Mouse (Mus musculus) midbrain, embryonic 12.5 days (tissue): ENCODE data around the gene Cyb5r4. TPM values are rescaled to one million over a fixed set of nuclear protein-coding genes. Genes with fewer than 3 reads are reported as not detected.
"Not testable (repeated sequence)": the region's sequence is repeated elsewhere in the genome, so short reads cannot be mapped to it uniquely, and the experiment has no call there.

Source experiments
- ATAC-seq: fragments of 200-750 bp; cut with Nextera tagmentation; 2 replicates; pipeline ENCODE4 v1.8.0; 2017; ENCODE audit warnings: low read depth, moderate TSS enrichment, moderate library complexity; ENCODE audit not compliant: low FRiP score
- H3K27ac ChIP-seq: fragments of 300-500 bp; sonication (generic); replicated peaks from 2 replicates; pipeline ENCODE4 v1.5.1; 2016; ENCODE audit warnings: mild to moderate bottlenecking
- H3K27me3 ChIP-seq: fragments of 300-500 bp; sonication (generic); 2 replicates; pipeline ENCODE4 v1.6.1; 2016; ENCODE audit warnings: mild to moderate bottlenecking
- H3K36me3 ChIP-seq: fragments of 300-500 bp; sonication (generic); 2 replicates; pipeline ENCODE4 v1.6.1; 2016
- H3K4me1 ChIP-seq: fragments of 300-500 bp; sonication (generic); 2 replicates; pipeline ENCODE4 v1.6.1; 2016
- H3K4me2 ChIP-seq: fragments of 300-500 bp; sonication (generic); replicated peaks from 2 replicates; pipeline ENCODE4 v1.6.1; 2016; ENCODE audit warnings: mild to moderate bottlenecking, moderate library complexity
- H3K4me3 ChIP-seq: fragments of 300-500 bp; sonication (generic); 2 replicates; pipeline ENCODE4 v1.5.1; 2016; ENCODE audit warnings: mild to moderate bottlenecking
- H3K9ac ChIP-seq: fragments of 300-500 bp; sonication (generic); replicated peaks from 2 replicates; pipeline ENCODE4 v1.6.1; 2016; ENCODE audit warnings: mild to moderate bottlenecking, moderate library complexity
- H3K9me3 ChIP-seq: fragments of 300-500 bp; sonication (generic); 2 replicates; pipeline ENCODE4 v1.6.1; 2016; ENCODE audit warnings: mild to moderate bottlenecking
- WGBS: fragments of 180-500 bp; shearing (Covaris S2); methylation state at CpG from one replicate; pipeline ENCODE4 v1.1.7; 2016; 5-methylcytosine and 5-hydroxymethylcytosine counted together
- polyA plus RNA-seq: library from polyadenylated mRNA; unstranded; fragments of >200 nt; fragmentation: Nextera tagmentation; extraction: Ambion mirVana; gene quantifications from 2 replicates; pipeline ENCODE4 v1.2.1, GENCODE M21; 2016

The Cyb5r4 gene
- polyA plus RNA-seq, 1 experiment from 2014 or later: 109 TPM

DNA sequence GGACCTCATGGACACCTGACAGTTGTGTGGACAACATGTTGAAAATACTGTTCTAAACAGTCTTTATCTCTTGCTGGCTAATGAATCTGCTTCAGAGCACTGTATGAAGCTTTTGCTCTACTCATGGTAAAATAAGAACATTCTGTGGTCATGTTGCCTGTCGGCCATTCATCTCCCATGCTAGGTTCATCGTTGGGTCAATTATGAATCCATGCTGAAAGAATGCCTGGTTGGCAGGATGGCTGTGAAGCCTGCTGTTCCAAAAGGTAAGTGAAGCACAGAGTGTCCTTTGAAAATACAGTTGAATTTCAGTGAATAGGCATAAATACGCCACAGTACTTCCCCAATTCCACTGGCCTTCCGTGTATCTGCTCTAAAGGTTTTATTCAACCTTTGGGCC is 10.4 kb downstream of the Cyb5r4 start:
- no peak overlapping the region for H3K9ac ChIP-seq
- no peaks in the 10 kb centered on the region for H3K9me3 ChIP-seq
- no peaks in the 10 kb centered on the region for H3K4me1 ChIP-seq
- peaks cover 14% of the 10 kb centered on the region for H3K36me3 ChIP-seq
- H3K27me3 ChIP-seq: no peaks in the 10 kb centered on the region
- no peak overlapping the region for H3K4me2 ChIP-seq
- WGBS: 89% methylated on average over 4 of the region's 4 CpGs
- H3K4me3 ChIP-seq: no peak overlapping the region
- no peak overlapping the region for H3K27ac ChIP-seq
- no peak for ATAC-seq

DNA sequence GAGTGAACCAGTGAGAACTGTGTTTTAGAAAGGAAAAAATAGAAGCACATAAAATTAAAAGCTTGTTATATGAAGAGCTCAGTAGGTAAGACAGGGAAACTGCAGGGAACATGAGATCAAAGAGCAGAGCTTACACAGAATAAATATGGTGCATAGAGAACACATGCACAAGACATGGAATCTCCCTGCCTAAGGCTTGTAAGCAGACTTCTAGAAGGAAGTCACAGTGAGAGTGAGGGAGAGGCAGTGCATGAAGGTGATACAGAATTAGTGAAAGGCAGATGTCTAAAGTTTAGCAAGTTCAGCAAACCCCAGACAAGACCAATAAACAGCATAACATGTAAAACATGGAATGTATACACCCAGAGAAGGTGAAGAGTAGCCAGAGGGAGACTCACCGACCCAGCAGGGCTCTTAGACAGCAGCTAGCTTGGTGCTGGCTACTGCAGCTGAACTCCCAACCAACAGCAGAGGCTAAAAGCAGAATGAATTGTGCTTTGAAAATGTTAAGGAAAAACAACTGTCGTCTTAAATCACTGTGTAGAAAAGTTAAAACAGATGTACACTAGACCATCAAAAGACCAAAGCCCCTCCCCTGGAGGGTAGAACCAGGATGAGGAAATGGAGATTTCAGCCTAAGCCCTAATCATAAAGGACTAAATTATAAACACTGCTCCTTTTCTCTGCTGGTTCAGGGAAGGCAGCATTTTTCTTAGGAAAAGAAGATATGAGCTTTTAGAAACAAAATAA is 13.2 kb downstream of the Cyb5r4 start:
- no peaks in the 10 kb centered on the region for H3K4me1 ChIP-seq
- no peaks in the 10 kb centered on the region for H3K27me3 ChIP-seq
- ATAC-seq: no peak
- H3K9ac ChIP-seq: no peak overlapping the region
- peaks cover 16% of the 10 kb centered on the region for H3K36me3 ChIP-seq
- no peak overlapping the region for H3K4me2 ChIP-seq
- H3K9me3 ChIP-seq: no peaks in the 10 kb centered on the region
- no peak overlapping the region for H3K27ac ChIP-seq
- H3K4me3 ChIP-seq: no peak overlapping the region
- WGBS: 77% methylated on average over 2 of the region's 2 CpGs

DNA sequence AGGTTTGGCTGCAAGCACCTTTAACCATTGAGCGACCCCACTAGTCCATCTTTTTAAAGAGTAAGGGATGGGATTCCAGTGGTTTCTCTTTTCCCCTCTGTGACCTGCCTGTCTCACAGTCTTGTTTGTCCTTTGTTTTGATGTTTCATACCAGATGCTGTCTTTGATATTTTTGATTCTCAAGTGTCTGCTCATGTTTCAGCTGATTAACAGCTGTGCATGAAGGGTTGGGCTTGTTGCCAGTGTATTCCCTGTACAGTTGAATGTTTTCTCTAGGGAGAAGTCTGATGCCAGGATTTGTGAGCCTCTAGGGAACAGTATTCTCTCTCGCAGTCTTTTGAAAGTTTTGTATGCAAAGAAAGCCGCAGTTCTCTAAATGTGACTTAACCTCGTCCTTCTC is 27.6 kb downstream of the Cyb5r4 start:
- Histone ChIP-seq H3K9me3 (no peaks in the 10 kb centered on the region), H3K4me3 (no peak overlapping the region), H3K27ac (no peak overlapping the region), H3K4me2 (no peak overlapping the region), H3K9ac (no peak overlapping the region), H3K27me3 (no peaks in the 10 kb centered on the region), H3K4me1 (no peaks in the 10 kb centered on the region), H3K36me3 (peaks cover 23% of the 10 kb centered on the region)
- ATAC-seq: no peak
- 81% methylated on average over 4 of the region's 4 CpGs for WGBS

DNA sequence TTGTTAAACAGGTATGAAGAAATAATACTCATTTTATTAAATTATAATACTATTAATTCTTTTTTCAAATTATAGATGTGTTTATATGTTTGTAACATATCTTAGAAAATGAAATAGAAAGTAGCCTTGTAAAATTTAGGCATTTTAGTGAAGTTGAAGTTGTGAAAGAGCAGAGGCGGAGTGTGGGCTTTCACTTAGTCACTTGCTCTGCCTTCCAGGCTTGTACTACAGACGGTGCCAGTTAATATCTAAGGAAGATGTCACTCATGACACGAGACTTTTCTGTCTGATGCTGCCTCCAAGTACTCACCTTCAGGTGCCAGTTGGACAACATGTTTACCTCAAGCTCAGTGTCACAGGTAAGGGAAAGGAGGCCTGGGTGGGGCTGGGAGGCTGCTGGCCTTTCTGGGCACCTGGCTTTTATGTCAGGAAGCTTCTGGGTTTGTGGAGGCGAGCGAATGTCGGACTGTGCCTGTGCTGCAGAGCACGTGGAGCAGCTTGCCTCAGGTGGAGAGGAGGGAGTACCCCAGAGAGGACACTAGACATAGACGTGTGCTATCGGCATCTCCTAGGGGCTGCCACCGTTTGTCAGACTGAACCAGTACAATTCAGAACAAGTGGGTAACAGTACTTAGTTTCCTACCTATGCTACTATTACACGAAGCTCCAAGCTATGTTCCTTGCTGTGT is 33.9 kb downstream of the Cyb5r4 start:
- Histone ChIP-seq H3K36me3 (peaks cover 45% of the 10 kb centered on the region), H3K27ac (no peak overlapping the region), H3K4me2 (no peak overlapping the region), H3K27me3 (no peaks in the 10 kb centered on the region), H3K9me3 (no peaks in the 10 kb centered on the region), H3K4me1 (no peaks in the 10 kb centered on the region), H3K4me3 (no peak overlapping the region), H3K9ac (no peak overlapping the region)
- 94% methylated on average over 11 of the region's 11 CpGs for WGBS
- ATAC-seq: no peak

DNA sequence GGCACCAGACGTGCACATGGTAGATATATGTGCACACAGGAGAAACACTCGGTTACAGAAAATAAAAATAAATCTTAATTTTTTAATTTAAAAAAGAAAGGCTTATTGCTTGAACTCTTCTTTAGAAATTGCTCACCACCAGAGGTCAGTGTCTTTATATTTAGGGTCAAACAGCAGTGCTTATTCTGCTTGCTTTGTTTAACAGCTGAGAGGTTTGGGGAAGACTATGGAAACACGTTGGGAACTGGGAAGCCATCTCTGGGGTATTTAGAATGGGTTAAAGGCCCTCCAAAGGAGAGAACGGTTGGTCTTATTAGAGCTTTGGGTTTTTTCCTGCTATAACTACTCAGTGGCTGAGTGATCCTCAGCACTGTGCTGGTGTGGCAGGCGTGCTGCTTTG is 40.5 kb downstream of the Cyb5r4 start:
- Histone ChIP-seq H3K4me2 (no peak overlapping the region), H3K27ac (no peak overlapping the region), H3K4me1 (no peaks in the 10 kb centered on the region), H3K9me3 (no peaks in the 10 kb centered on the region), H3K9ac (no peak overlapping the region), H3K4me3 (no peak overlapping the region), H3K27me3 (no peaks in the 10 kb centered on the region), H3K36me3 (peaks cover 53% of the 10 kb centered on the region)
- ATAC-seq: no peak
- WGBS: 80% methylated on average over 5 of the region's 5 CpGs

DNA sequence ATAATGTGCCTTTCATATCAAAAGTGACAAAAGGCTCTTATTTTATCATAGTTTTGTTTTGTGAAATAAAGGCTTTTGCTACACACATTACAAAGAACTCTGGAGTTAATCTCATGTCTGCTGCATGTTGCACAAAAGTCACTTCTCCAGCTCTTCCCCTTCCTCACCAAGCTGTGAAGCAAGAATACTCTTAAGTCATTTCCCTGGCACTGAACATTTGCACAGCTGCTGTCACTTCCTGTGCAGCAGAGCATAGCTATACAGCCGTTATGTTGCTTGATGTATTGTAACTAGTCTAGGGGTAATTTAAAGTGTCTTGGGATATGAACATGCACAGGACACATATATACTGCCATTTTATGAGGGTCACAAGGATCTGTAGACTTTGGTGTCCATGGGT is 46.3 kb downstream of the Cyb5r4 start:
- Histone ChIP-seq H3K27ac (no peak overlapping the region), H3K4me1 (no peaks in the 10 kb centered on the region), H3K36me3 (peaks cover 47% of the 10 kb centered on the region), H3K4me2 (no peak overlapping the region), H3K9ac (no peak overlapping the region), H3K9me3 (peaks cover 7% of the 10 kb centered on the region; the same call in 1 of the 2 replicates), H3K27me3 (no peaks in the 10 kb centered on the region), H3K4me3 (no peak overlapping the region)
- ATAC-seq: no peak
- 96% methylated on average over 1 of the region's 1 CpGs for WGBS

DNA sequence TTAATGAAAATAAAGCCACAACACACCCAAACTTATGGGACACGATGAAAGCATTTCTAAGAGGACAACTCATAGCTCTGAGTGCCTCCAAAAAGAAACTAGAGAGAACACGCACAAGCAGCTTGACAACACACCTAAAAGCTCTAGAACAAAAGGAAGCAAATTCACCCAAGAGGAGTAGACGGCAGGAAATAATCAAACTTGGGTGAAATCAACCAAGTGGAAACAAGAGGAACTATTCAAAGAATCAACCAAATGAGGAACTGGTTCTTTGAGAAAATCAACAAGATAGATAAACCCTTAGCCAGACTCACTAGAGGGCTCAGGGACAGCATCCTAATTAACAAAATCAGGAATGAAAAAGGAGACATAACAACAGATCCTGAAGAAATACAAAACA is 49.8 kb downstream of the Cyb5r4 start:
- not testable (repeated sequence) for H3K9ac ChIP-seq, H3K4me1 ChIP-seq, H3K4me2 ChIP-seq, H3K9me3 ChIP-seq, H3K27ac ChIP-seq, H3K27me3 ChIP-seq, ATAC-seq, H3K4me3 ChIP-seq
- WGBS: 92% methylated on average over 3 of the region's 3 CpGs
- peaks cover 34% of the 10 kb centered on the region for H3K36me3 ChIP-seq

DNA sequence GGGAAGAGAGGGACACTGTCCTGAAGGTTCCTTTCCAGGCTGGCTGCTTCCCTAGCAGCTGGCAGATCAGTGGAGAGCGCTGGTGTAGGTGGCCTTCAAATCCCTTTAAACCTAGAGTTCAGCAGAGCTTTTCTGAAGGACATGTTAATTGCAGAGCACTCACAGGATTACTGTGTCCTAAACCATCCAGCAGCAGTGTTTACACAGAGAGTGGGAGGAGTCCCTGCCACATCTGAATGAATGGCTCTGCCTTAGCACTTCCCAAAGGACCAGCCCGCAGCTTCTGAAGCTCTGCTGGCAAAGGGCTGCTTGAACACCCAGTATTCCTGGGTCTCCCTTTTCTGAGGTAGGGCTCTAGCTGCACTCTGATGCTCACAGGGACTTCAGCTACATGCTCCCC is 56.1 kb downstream of the Cyb5r4 start:
- ATAC-seq: peak; percentile 68; the same call in 1 of the 2 replicates
- H3K27me3 ChIP-seq: no peaks in the 10 kb centered on the region
- no peak overlapping the region for H3K4me2 ChIP-seq
- H3K9ac ChIP-seq: no peak overlapping the region
- no peak overlapping the region for H3K4me3 ChIP-seq
- H3K9me3 ChIP-seq: no peaks in the 10 kb centered on the region
- 34% methylated on average over 2 of the region's 2 CpGs for WGBS
- no peak overlapping the region for H3K27ac ChIP-seq
- no peaks in the 10 kb centered on the region; the same call in 1 of the 2 replicates for H3K4me1 ChIP-seq
- H3K36me3 ChIP-seq: peaks cover 14% of the 10 kb centered on the region; the same call in 1 of the 2 replicates

DNA sequence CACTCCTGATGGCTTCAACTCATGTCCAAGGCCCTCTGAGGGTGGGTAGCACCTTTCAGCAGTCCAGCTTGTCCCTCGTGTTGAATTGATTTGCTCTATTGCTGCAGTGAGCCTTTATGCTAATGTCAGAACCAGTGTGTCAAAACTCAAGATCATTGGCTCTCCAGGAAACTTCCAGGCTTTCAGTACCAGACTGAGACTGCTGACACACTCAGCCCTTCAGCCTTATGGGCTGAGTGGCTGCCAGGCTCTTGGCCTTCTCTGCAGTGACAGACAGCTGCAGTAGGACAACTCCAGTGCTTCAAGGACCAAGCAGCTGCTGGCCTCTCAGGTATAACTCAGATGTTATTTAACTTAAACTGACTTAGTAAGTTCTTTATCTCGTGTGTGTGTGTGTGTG is 57.7 kb downstream of the Cyb5r4 start:
- 67% methylated on average over 2 of the region's 2 CpGs for WGBS

DNA sequence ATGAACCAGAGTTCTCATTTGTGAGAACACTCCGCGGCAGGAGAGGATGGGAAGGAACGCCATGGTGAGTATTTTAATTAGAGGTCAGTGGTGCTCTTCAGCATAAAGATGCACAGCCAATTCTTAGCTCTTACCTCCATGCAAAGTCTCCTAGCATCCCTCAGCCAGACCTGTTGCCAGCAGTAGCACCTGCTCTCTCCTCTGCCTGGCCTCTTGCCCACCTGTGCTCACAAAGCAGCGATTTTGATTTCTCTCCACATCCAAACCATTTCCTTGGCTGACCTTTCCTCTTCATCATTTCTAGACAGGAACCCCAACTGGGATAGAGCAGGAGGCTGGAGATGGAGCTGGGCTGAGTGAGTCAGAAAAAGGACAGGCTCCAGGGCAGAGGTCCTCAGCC is 65.2 kb downstream of the Cyb5r4 start:
- Histone ChIP-seq H3K4me2 (no peak overlapping the region), H3K27me3 (no peaks in the 10 kb centered on the region), H3K9me3 (no peaks in the 10 kb centered on the region), H3K9ac (no peak overlapping the region), H3K4me1 (no peaks in the 10 kb centered on the region), H3K36me3 (no peaks in the 10 kb centered on the region), H3K4me3 (no peak overlapping the region), H3K27ac (no peak overlapping the region)
- ATAC-seq: no peak
- 94% methylated on average over 4 of the region's 4 CpGs for WGBS

More for the DNA sequence above, 57.7 kb downstream of the Cyb5r4 start:
- no peak overlapping the region for H3K4me3 ChIP-seq
- no peak overlapping the region for H3K9ac ChIP-seq
- H3K9me3 ChIP-seq: no peaks in the 10 kb centered on the region
- H3K27me3 ChIP-seq: no peaks in the 10 kb centered on the region
- no peak overlapping the region for H3K4me2 ChIP-seq
- H3K4me1 ChIP-seq: no peaks in the 10 kb centered on the region; the same call in 1 of the 2 replicates
- no peak overlapping the region for H3K27ac ChIP-seq
- H3K36me3 ChIP-seq: peaks cover 14% of the 10 kb centered on the region; the same call in 1 of the 2 replicates
- ATAC-seq: no peak

DNA sequence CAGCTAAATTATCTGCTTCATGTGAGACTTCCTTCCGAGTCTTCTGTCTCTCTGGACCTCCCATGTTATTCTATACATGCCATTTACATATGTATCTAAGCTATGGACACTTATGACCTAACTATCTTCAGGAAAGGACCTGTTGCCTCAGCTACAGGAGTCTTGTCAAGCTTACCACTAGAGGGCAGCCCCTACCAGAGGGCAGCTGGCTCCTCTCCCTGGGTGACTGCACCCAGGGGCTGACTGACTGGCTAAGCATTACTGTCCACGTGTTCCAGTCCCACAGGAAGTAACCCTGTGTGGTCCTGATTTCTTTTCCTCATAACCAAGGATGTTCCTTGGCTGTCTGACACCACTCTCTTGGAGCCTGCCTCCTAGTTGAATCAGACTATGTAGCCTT is 76.2 kb downstream of the Cyb5r4 start:
- WGBS: 65% methylated on average over 2 of the region's 2 CpGs
- no peak overlapping the region for H3K4me2 ChIP-seq

DNA sequence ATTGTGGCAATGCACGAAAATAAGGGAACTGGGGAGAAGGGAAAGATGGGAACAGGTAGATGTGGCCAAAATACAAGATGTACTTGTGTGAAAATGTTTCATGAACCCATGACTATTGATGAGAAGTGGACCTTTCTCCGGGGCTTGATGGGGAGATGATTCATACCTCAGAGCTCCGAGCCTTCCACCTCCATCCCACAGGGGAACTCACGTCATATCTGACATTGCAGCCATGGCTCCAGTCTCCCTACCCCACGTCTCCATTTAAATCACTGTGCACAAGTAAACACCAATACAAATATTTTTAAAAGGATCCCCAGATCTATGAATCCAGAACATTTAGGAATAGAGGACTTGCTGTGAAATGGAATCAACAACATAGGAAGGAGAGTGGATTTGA is 93.2 kb downstream of the Cyb5r4 start:
- H3K4me1 ChIP-seq: peaks cover 5% of the 10 kb centered on the region
- 0 out of 2 replicates have a peak overlapping the region, but pooled peaks have one; percentile 15 for H3K27ac ChIP-seq
- H3K27me3 ChIP-seq: no peaks in the 10 kb centered on the region
- no peak for ATAC-seq
- no peaks in the 10 kb centered on the region for H3K9me3 ChIP-seq
- WGBS: 72% methylated on average over 5 of the region's 5 CpGs
- H3K4me3 ChIP-seq: no peak overlapping the region
- H3K4me2 ChIP-seq: 0 out of 2 replicates have a peak overlapping the region, but pooled peaks have one; percentile 19
- H3K36me3 ChIP-seq: no peaks in the 10 kb centered on the region
- H3K9ac ChIP-seq: no peak overlapping the region

More for the DNA sequence above, 76.2 kb downstream of the Cyb5r4 start:
- Histone ChIP-seq H3K27ac (no peak overlapping the region), H3K9me3 (no peaks in the 10 kb centered on the region), H3K4me1 (no peaks in the 10 kb centered on the region), H3K4me3 (no peak overlapping the region), H3K9ac (no peak overlapping the region), H3K27me3 (no peaks in the 10 kb centered on the region), H3K36me3 (no peaks in the 10 kb centered on the region)
- ATAC-seq: no peak
